Mouse (Mus musculus) left cerebral cortex, adult 2 months (tissue): ENCODE measurements around the gene Uqcrq. TPM values are rescaled to one million over a fixed set of nuclear protein-coding genes. Genes with fewer than 3 reads are reported as not detected.

Source experiments
- DNase-seq, 2 experiments: peaks; one replicate each; pipeline ENCODE4 v3.0.0; 2021 to 2022; ENCODE audit warnings: low spot score in 2 of 2, mixed read lengths in 1 of 2; ENCODE audit errors: extremely low spot score in 1 of 2
- H3K27ac ChIP-seq: fragments of 200-600 bp; 2 replicates; pipeline ENCODE4 v1.8.1; 2022
- H3K4me3 ChIP-seq: fragments of 200-600 bp; 2 replicates; pipeline ENCODE4 v1.8.1; 2022
- CTCF ChIP-seq: fragments of 200-600 bp; IDR thresholded peaks from 2 replicates; pipeline ENCODE4 v1.8.1; 2022; ENCODE audit warnings: antibody characterized with exemption, mild to moderate bottlenecking, moderate library complexity
- intact Hi-C: fragments of 180-260 bp; cut with DNase I; formaldehyde crosslinking; loops from one replicate; pipeline ENCODE4 v1.15.1; 2025
- total RNA-seq, 2 experiments: library from RNA; stranded (reverse); gene quantifications; 2 replicates each; pipeline ENCODE4 v1.2.3; 2021

The Uqcrq gene
- total RNA-seq, 2 experiments from 2014 or later = 388 to 436 TPM

DNA sequence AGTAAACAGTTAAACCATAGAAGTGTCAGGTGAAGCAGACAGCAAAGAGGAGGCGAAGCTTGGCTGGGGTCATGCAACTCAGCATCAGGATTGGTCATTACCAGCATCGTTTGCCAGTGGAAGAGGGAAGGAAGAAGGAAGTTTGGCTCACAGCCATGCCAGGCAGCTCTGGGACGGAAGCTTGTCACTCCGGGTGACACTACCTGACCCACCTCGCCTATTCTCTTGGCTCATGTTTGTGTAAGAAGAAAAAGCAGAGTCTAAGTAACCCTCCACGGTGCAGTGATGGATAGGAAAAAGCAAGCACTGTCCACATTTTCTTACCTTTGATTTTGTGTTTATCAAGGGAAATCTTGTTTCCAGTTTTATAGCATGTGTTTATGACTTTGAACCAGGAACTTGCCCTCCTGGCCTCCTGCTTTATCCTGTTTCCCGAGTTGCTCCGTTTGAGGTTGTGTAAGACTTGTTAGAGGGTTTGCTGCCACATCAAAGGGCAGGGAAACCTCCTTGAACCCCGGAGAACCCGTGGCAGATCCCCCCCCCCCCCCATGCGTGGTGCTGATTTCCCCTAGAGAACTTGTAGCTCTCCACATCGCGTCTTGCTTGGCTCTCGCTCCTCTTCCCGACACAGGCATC is 19.6 kb upstream of the Uqcrq start:
- no peak for DNase-seq
- intact Hi-C loops = loop anchor here (10.0 kb wide), 1 partner anchor 1035 kb away; no protein-coding TSS in a partner anchor
- no peak overlapping the region for H3K4me3 ChIP-seq
- TF ChIP-seq CTCF = no peak
- no peak overlapping the region for H3K27ac ChIP-seq

DNA sequence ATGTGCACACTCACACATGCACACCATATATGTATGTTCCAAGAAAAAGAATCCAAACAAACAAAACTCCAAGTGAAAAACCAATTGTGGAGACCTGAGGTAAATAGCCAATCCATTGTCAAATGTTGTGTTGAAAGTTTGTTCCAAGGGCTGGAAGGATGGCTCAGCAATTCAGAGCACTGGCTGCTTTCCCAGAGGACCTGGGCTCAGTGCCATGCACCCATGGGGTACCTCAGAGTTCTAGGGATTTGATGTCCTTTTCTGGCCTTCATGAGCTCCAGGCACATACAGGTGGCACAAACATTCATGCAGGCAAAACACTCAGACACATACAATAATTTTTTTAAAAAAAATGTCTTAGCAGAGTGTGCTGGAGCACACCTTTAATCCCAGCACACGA is 17.9 kb upstream of the Uqcrq start:
- no peak for DNase-seq
- no peak overlapping the region for H3K27ac ChIP-seq
- TF ChIP-seq CTCF = no peak
- no peak overlapping the region for H3K4me3 ChIP-seq
- intact Hi-C loops = no loop called here

DNA sequence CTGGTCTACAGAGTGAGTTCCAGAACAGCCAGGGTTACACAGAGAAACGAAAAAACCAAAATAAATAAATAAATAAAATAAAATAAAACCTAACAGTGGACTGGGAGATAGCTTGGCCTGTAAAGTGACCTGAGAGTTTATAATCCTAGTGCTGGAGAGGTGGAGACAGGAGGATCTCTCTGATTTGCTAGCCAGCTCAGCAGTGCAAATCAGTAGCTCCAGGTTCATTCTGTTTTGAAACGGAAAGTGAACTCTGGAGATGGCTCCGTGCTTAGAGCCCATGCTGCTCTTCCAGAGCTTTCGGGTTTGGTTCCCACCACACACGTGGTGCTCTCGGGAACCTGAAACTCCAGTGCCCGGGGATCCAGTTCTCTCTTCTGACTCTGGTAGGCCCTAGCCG is 17.4 kb upstream of the Uqcrq start:
- no peak overlapping the region for H3K27ac ChIP-seq
- intact Hi-C loops = no loop called here
- no peak overlapping the region for H3K4me3 ChIP-seq
- TF ChIP-seq CTCF = no peak
- no peak for DNase-seq

DNA sequence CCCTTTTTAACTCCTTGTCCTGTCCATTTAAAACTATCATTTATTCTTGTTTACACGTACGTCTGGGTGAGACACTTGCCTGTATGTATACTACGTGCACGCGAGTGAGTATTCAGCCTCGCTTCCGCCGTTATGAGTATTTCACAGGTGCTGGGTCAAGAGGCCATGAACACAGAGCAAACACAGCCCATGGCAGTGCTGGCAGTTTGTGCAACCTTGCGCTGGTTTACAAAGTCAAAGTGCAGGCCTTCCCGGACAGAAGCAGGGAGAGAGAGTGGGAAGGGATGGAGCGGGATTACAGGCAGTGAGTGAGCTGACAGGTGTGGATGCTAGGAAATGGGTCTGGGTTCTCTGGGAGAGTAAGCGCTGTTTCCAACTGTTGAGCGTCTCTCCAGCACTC is 15.6 kb upstream of the Uqcrq start:
- no peak overlapping the region for H3K4me3 ChIP-seq
- no peak for TF ChIP-seq CTCF
- H3K27ac ChIP-seq = no peak overlapping the region
- intact Hi-C loops = no loop called here
- no peak for DNase-seq

DNA sequence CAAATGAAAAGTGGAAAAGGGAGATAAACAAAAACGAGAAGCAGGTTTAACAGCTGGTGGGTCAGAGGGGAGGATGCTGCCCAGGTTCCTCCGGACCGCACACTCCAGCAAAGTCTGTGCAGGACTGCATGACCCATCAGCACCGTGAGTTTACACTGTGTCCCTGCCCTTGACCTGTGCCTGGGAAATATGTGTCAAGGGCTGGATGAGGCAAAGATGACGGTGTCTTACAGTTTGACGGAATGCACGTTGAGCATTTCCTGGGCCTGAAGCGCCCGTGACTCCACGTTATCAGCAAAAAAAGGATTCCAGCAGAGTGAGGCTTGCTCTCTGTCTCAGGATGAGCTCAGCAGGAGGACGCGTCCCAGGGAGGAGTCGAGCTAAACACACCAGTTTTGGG is 14.9 kb upstream of the Uqcrq start:
- no peak for DNase-seq
- H3K4me3 ChIP-seq = no peak overlapping the region
- no peak for TF ChIP-seq CTCF
- intact Hi-C loops = no loop called here
- H3K27ac ChIP-seq = no peak overlapping the region

DNA sequence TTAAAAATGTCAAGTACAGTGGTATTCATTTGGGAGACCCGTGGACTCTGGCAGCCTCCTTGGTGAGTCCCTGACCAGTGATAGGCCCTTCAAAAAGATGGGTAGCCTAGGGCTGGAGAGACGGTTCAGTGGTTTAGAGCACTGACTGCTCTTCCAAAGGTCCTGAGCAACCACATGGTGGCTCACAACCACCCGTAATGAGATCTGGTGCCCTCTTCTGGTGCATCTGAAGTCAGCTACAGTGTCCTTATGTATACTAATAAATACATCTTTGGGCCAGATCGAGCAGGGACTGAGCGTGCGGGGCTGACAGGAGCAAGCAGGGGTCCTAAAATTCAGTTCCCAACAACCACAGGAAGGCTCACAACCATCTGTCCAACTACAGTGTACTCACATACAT is 13.2 kb upstream of the Uqcrq start:
- intact Hi-C loops = no loop called here
- DNase-seq = no peak
- no peak overlapping the region for H3K4me3 ChIP-seq

DNA sequence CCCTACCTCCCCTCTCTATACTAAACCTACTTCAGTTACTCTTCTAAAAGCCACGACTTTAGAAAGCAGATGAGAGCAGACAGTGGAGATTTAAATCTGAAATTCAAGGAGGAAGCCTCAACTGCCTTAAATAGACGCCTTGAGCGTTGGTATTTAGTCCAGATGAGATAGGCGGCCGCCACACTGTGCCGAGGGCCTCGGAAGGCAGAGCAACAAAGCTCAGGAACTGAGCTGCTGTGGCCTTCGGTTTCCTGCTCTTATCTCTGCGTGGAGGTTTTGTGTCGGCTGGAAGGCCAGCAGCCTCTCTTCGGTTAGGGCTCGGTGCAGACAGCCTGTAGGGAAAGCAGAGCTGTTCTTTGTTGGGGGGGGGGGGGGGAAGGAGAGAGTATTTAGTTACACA is 11.3 kb upstream of the Uqcrq start:
- DNase-seq = no peak
- H3K27ac ChIP-seq = no peak overlapping the region
- H3K4me3 ChIP-seq = no peak overlapping the region
- TF ChIP-seq CTCF = no peak
- intact Hi-C loops = no loop called here

More for the DNA sequence above, 13.2 kb upstream of the Uqcrq start:
- TF ChIP-seq CTCF = peak; percentile 65
- H3K27ac ChIP-seq = no peak overlapping the region

DNA sequence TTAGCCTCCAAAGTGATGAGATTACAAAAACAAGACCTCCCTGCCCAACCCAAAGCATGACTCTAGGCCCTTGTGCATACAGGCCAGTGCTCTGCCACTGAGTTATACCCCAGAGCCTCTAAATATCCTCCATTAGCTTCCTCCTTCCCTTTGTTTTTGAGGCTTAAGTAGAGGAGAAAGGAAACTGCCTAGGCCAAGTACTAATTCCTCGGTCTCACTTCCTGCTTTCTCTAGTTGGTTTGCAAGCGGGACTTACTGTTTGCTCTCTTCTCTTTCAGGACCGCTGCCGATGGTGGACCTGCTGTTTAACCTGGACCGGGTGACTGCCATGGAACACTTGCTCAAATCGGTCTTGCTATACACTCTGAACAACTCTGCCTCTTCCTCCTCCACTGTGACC is 5.7 kb upstream of the Uqcrq start:
- no peak overlapping the region for H3K27ac ChIP-seq
- TF ChIP-seq CTCF = no peak
- no peak overlapping the region for H3K4me3 ChIP-seq
- DNase-seq = no peak
- intact Hi-C loops = no loop called here

DNA sequence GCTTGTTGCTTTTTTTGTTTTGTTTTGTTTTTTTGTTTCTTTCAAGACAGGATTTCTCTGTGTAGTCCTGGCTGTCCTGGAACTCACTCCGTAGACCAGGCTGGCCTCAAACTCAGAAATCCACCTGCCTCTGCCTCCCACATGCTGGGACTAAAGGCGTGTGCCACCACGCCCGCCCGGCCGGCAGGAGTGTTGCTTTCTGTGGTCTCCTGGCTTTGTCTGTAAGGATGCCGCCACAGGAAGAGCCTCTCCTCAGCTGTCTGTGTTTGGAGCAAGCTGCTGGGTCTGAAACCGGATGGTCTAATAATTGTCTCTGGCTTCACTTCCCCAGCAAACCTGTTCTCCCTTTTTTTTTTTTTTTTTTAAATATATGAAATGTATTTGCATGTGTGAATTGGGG is 4.9 kb upstream of the Uqcrq start:
- Histone ChIP-seq H3K4me3 (no peak overlapping the region), H3K27ac (no peak overlapping the region)
- no peak for DNase-seq
- no peak for TF ChIP-seq CTCF
- intact Hi-C loops = no loop called here

DNA sequence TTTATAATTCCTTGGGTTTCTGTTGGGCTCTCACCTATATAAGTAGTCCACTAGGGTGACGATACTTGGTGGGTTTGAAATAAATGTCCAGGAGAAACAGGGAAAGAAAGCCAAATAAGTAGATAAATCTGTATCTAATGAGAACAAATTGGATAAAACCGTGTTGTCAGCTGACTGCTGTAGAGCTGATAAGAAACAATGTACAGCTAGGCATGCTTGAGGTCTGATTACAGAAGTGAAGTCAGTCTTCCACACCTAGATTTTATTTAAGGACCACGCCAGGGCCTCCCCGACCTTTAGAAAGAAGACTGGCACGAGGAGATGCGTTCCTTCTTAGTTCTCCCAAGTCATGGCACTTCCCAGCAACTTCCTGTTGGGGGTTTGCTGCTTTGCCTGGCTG is 2.4 kb upstream of the Uqcrq start:
- TF ChIP-seq CTCF = no peak
- DNase-seq = no peak
- intact Hi-C loops = no loop called here
- H3K4me3 ChIP-seq = no peak overlapping the region
- H3K27ac ChIP-seq = no peak overlapping the region

DNA sequence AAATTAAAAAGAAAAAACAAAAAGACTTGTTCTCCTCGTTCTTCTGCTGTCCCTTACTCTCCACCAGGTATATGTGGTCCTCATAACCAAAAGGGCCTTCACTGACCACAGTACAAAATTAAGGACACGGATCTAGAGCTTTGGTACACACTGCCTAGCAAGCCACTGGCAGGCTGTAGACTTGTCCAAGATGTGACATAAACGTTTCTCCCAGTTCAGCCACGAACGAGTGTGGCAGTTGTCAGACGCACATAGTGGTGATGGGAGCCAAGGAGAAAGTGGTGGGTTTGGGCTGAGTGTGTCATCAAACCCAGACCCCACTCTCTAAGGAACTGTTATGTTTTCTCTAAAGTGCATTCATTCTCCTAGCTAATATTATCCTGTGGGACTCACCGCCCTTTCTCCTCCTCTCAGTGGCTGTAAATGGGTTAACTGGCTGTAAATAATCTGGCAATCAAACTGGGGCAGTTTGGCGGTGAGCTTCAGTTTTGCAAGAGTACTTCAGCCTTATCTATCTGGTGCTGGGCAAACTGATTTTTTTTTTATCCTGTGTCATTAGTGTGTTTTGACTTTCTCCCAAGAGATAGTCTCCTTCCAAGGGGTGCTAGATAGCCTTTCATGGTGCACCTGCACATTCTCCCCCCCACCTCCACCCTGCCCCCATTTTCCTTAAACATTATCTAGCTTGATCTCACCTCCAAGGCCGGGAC is 871 bp upstream of the Uqcrq start:
- intact Hi-C loops = loop anchor here (2.0 kb wide), 1 partner anchor 131 kb away; the partner anchor contains the start of gene Hspa4
- H3K27ac ChIP-seq = peak overlapping the region; percentile 94
- peak overlapping the region; percentile 74 for H3K4me3 ChIP-seq
- no peak for DNase-seq
- no peak; the same call in 1 of the 2 replicates for TF ChIP-seq CTCF

DNA sequence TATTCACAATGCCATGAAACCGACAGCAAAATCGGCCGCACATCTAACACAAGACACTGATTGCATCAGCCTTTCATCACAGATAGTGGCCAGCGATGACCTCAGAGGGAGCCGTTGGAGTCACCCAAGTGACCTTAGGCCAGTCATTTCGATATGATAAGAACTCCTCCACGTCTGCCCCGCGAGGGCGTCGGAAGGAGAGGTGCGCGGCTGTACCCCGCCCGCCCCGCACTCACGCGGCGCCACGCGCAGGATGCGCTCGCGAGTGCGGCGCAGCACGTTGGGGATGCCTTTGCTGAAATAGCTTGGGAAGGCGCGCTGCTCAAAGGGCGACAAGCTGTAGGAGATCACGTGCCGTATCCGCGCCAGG is 346 bp downstream of the Uqcrq start:
- TF ChIP-seq CTCF = no peak
- H3K4me3 ChIP-seq = peak overlapping the region; percentile 74
- peak overlapping the region; percentile 94 for H3K27ac ChIP-seq
- intact Hi-C loops = loop anchor here (2.0 kb wide), 1 partner anchor 129 kb away; the partner anchor contains the start of gene Hspa4
- no peak for DNase-seq

DNA sequence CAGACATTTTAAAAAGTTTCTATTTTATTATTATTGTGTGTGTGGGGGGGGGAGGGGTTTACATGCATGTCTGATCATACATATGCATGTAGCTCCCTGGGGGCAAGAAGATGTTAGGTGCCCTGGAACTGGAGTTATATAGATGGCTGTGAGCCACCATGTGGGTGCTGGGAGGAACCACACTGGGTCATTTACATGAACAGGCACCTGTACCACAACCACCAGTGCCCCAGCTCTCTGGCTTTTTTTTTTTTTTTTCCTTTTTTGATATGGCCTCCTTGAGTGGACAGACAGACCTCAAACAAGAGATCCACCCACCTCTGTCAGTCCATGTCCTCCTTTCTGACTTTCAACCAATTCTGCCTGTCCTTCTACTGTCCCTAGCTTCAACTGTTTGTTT is 1.4 kb downstream of the Uqcrq start:
- Histone ChIP-seq H3K4me3 (peak overlapping the region; percentile 74), H3K27ac (no peak overlapping the region)
- no peak for DNase-seq
- intact Hi-C loops = no loop called here
- no peak for TF ChIP-seq CTCF
